Mouse (Mus musculus) embryonic facial prominence, embryonic 13.5 days (tissue): Measurements from ENCODE around the gene Arl4a. TPM values are rescaled to one million over a fixed set of nuclear protein-coding genes. Genes with fewer than 3 reads are reported as not detected.
A peak's percentile ranks its signal among the peaks of the same experiment; 100 is the strongest.

Source experiments
- ATAC-seq: fragments of 200-750 bp; cut with Nextera tagmentation; 2 replicates; pipeline ENCODE4 v1.8.0; 2017; ENCODE audit warnings: low read depth; ENCODE audit not compliant: insufficient number of reproducible peaks, insufficient read depth, low FRiP score, low TSS enrichment
- H3K27ac ChIP-seq: fragments of 300-500 bp; sonication (generic); 2 replicates; pipeline ENCODE4 v1.5.1; 2015; ENCODE audit warnings: moderate library complexity, mild to moderate bottlenecking, inconsistent platforms
- H3K27me3 ChIP-seq: fragments of 300-500 bp; sonication (generic); 2 replicates; pipeline ENCODE4 v1.6.1; 2015; ENCODE audit warnings: mild to moderate bottlenecking, inconsistent platforms
- H3K36me3 ChIP-seq: fragments of 300-500 bp; sonication (generic); 2 replicates; pipeline ENCODE4 v1.6.1; 2015; ENCODE audit warnings: mild to moderate bottlenecking, inconsistent platforms
- H3K4me1 ChIP-seq: fragments of 300-500 bp; sonication (generic); 2 replicates; pipeline ENCODE4 v1.6.1; 2015; ENCODE audit warnings: inconsistent platforms
- H3K4me2 ChIP-seq: fragments of 300-500 bp; sonication (generic); 2 replicates; pipeline ENCODE4 v1.6.1; 2015; ENCODE audit warnings: moderate library complexity, mild to moderate bottlenecking, inconsistent platforms
- H3K4me3 ChIP-seq: fragments of 300-500 bp; sonication (generic); 2 replicates; pipeline ENCODE4 v1.5.1; 2015; ENCODE audit warnings: mild to moderate bottlenecking, inconsistent platforms
- H3K9ac ChIP-seq: fragments of 300-500 bp; sonication (generic); 2 replicates; pipeline ENCODE4 v1.6.1; 2015; ENCODE audit warnings: mild to moderate bottlenecking, inconsistent platforms
- H3K9me3 ChIP-seq: fragments of 300-500 bp; sonication (generic); 2 replicates; pipeline ENCODE4 v1.6.1; 2016; ENCODE audit warnings: inconsistent platforms
- WGBS: fragments of 180-500 bp; shearing (Covaris S2); methylation state at CpG from one replicate; pipeline ENCODE4 v1.1.7; 2015; ENCODE audit warnings: mixed read lengths; 5-methylcytosine and 5-hydroxymethylcytosine counted together
- polyA plus RNA-seq: library from polyadenylated mRNA; unstranded; fragments of >200 nt; fragmentation: Nextera tagmentation; extraction: Ambion mirVana; gene quantifications from 2 replicates; pipeline ENCODE4 v1.2.1, GENCODE M21; 2015

Gene Arl4a
- polyA plus RNA-seq, result 48.4 and 49.4 TPM in 2 replicates

DNA sequence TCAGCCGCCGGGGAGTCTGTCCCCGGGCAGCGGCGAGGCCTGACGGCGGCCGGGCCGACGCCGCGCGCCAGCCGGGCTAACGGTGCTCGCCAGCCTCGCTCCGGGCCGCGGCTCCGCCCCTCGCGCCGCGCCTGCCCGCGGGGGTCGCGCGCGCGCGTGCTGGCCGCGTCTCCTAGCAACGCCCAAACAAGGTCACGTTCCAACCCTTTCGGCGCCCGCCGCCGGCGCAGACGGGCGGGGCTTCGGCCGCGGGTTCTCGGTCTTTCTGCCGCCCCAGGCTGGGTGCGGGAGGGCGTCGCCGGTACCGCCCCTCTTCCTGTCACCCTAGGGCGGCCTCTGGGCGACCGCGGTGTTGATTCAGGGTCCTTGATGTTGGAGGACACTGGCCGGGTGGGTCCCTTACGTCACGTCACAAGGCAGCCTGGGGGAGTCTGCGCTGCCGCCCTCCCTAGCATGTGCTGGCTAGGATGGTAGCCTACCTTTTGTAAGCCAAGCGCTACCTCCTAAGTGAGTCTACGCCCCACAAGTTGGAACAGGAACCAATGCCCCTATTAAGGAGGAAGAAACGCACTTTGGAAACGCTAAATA, at the start of gene Arl4a:
Gene Arl4a (minus strand): TSS at position 150 of the 588 bp plus-strand sequence.
- peak; percentile 84 for ATAC-seq
- peak within 1 kb of the TSS; percentile 86 for H3K27ac ChIP-seq
- no peaks in the 10 kb centered on the region for H3K9me3 ChIP-seq
- H3K27me3 ChIP-seq, result no peaks in the 10 kb centered on the region
- under 1% methylated on average over 68 of the region's 68 CpGs for WGBS
- H3K36me3 ChIP-seq, result no peaks in the 10 kb centered on the region
- peak within 1 kb of the TSS; percentile 82 for H3K4me3 ChIP-seq
- peak within 1 kb of the TSS; percentile 77 for H3K4me2 ChIP-seq
- H3K9ac ChIP-seq, result peak within 1 kb of the TSS; percentile 86
- H3K4me1 ChIP-seq, result peaks cover 9% of the 10 kb centered on the region; the same call in 1 of the 2 replicates

DNA sequence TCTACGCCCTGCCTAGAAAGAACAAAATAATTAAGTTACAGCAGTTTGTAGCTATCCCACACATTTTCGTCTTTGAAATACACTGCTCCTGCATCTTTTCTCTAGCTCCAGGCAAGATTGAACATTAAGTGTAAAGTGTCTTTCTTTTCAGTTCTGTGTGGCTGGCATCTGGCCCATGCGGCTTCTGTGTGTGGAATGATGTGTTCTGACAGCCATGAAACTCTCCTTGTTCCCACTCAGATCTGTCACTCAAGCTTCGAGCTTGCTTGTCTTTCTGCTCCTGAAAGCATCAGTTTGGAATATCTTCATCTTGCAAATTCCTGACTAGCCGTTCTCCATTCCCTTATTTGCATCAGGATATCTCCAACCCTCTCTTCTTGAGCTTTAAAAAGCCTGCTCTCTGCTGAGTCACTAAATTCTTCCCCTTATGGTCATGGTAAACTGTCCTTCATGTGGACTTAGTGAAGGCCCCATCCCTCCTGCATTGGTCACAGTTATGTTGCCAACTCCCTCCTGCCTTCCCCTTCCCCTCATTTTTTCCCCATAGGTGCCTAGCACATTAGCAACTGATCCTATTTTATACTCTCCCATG, 48.0 kb upstream of the Arl4a start:
- Histone ChIP-seq H3K36me3 (no peaks in the 10 kb centered on the region), H3K9ac (no peak overlapping the region), H3K9me3 (no peaks in the 10 kb centered on the region), H3K4me3 (no peak overlapping the region), H3K4me1 (0 out of 2 replicates have a peak, but pooled peaks cover 10% of the 10 kb centered on the region), H3K4me2 (no peak overlapping the region), H3K27ac (no peak overlapping the region), H3K27me3 (no peaks in the 10 kb centered on the region)
- WGBS, result 35% methylated on average over 5 of the region's 5 CpGs
- no peak for ATAC-seq

DNA sequence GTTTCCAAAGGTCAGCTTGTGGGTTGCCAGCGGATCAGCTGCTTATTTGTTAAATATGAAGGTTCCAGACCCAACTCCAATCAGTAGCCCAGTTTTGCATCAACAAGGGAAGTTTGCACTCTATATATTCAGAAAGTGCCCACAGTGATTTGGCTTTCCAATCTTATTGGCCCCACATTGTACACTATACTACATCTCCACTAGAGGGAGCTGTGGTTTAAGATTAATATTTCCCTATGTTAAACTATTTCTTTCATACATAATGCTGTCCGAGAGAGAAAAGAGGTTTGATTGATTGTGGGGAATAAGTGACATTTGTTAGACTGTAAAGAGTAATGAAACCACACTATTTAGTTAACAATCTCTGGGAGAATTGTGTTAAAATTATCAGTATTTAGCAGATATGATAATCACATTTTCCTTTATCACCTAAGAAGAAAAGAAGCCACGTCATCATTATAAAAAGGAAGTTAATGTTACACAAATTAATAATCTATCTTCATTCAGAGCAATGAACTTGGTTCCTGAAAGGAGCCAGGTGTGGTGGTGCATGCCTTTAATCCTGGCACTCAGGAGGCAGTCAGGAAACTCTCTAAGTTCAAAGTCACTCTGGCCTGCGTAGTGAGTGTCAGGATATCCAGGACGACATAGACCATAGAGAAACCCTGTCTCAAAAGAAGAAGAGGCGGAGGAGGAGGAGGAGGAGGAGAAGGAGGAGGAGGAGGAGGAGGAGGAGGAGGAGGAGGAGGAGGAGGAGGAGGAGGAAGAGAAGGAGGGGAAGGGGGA, 44.8 kb upstream of the Arl4a start:
- Histone ChIP-seq H3K4me2 (no peak overlapping the region), H3K27ac (no peak overlapping the region), H3K4me3 (no peak overlapping the region), H3K36me3 (no peaks in the 10 kb centered on the region), H3K27me3 (no peaks in the 10 kb centered on the region), H3K9ac (no peak overlapping the region), H3K9me3 (no peaks in the 10 kb centered on the region), H3K4me1 (0 out of 2 replicates have a peak, but pooled peaks cover 10% of the 10 kb centered on the region)
- ATAC-seq, result 0 out of 2 replicates have a peak, but pooled peaks have one; percentile 20
- WGBS, result 47% methylated on average over 5 of the region's 6 CpGs

DNA sequence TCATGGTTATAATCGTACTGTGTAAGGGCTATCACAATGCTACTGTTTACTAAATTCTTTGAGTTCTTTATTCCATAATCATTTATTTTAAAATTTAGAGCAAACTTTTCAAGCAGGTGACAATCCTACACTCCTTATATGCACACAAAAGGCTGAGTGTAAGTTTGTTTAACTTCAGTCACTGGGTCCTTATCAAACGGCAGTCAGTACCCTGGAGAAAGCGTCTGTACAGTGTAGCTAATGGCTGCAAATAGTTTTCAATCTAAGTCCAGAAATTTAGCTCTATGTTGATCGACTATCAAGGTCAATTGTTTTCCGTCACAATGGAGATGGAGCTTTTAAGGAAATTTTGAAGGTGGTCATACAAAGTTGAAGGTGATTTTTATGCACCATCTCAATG, 44.2 kb upstream of the Arl4a start:
- Histone ChIP-seq H3K27me3 (no peaks in the 10 kb centered on the region), H3K9ac (no peak overlapping the region), H3K9me3 (no peaks in the 10 kb centered on the region), H3K4me3 (no peak overlapping the region), H3K27ac (no peak overlapping the region), H3K4me2 (no peak overlapping the region), H3K36me3 (no peaks in the 10 kb centered on the region), H3K4me1 (0 out of 2 replicates have a peak, but pooled peaks cover 10% of the 10 kb centered on the region)
- 77% methylated on average over 5 of the region's 5 CpGs for WGBS
- no peak for ATAC-seq

DNA sequence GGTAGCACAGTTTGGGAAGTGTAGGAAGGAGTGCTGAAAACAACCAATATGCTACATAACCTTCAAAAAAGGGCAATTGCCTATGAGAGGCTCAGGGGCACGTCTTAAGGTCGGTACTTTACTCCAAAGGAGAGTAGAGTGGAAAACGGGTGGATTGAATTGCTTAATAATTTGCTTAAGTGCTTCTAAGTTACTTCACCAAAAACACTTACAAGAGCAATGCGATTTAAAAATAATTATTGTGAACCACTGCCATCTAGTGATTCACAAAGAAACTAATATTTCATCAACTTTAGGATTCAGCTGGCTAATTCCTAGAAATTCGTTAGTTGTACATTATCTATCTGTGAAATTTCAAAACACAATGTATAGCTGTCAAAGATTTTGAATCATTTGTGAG, 35.8 kb upstream of the Arl4a start:
- H3K27ac ChIP-seq, result no peak overlapping the region
- H3K4me1 ChIP-seq, result no peaks in the 10 kb centered on the region
- no peak overlapping the region for H3K4me3 ChIP-seq
- no peak for ATAC-seq
- H3K9ac ChIP-seq, result no peak overlapping the region
- no peak overlapping the region for H3K4me2 ChIP-seq
- H3K27me3 ChIP-seq, result no peaks in the 10 kb centered on the region
- 58% methylated on average over 5 of the region's 5 CpGs for WGBS
- no peaks in the 10 kb centered on the region for H3K36me3 ChIP-seq
- H3K9me3 ChIP-seq, result no peaks in the 10 kb centered on the region

DNA sequence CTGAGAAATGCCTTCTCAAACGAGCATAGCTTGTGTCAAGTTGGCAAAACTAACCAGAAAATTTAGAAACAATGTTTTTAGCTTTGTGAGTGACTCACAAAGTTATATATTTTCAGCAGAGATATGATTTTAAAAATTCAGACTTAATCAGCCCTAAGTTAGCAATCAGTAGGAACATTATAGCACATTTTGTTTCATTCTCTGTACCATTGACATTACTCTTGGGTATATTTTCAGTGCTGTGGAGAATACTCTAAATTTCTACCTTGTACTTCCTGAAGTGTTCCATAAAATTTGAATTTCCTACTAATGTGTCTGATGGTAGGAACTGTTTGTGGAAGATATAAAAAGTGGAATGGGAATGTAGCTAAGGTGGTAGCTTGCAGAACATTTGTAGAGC, 9.2 kb upstream of the Arl4a start:
- Histone ChIP-seq H3K9ac (no peak overlapping the region), H3K4me1 (no peaks in the 10 kb centered on the region), H3K9me3 (no peaks in the 10 kb centered on the region), H3K4me2 (no peak overlapping the region), H3K27me3 (no peaks in the 10 kb centered on the region), H3K27ac (no peak overlapping the region), H3K4me3 (no peak overlapping the region), H3K36me3 (no peaks in the 10 kb centered on the region)
- WGBS, result 49% methylated on average over 1 of the region's 1 CpGs
- ATAC-seq, result no peak

DNA sequence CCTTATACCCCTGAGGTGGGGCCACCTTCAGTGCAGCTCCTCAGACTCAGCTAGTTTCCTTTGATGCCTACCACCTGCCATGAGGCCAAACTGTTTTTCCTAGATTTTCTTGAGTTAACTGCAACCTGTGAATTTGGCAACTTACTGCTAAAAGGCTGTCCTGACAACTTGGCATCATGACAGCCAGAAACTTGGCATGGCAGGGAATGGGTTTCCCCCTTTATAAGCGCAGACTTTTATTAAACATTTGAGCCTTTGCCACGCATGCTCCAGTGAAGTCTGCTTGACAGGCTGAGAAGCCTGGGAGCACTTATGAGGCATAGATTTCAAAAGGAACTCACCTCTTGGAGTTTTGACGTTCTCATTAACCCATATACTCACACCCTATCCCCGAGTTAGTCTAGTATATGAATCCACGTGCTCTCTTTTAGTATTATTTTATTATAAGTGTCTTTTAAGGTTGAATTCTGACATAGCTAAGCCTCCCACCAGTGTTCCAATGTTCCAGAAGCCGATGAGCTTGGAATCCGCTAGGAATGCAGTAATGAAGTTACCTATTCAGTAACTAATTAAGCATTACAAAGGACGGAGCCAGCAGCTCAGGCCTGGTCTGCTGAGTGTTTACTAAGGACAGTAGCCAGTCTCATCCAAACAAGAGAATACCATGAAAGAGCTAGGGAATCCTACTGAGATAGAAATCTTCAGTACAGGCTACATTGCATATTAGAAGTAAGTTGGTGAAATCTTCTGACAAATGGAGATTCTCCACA, 6.2 kb upstream of the Arl4a start:
- WGBS, result 86% methylated on average over 8 of the region's 8 CpGs

DNA sequence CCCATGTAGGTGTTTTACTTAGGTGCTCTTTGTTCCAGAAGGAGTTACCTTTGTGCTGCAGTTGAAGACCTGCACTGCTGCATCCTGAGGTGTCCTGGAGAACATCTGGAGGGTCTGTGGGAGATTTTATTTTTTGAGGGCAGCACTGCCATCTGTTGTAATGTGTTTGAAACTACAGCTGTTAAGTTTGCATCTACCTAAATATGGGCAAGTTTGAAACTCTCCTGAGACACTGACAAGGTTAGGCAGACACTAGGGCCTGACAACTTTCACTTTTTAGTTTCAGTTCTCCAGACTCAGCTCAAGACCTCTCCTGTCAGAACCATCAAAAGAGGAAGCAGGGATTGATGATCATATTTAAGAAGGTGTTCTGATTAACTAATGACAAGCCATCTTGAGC, 2.2 kb upstream of the Arl4a start:
- no peak overlapping the region for H3K4me2 ChIP-seq
- H3K4me3 ChIP-seq, result no peak overlapping the region
- H3K27ac ChIP-seq, result no peak overlapping the region
- H3K9ac ChIP-seq, result no peak overlapping the region
- no peaks in the 10 kb centered on the region for H3K9me3 ChIP-seq
- H3K4me1 ChIP-seq, result peaks cover 9% of the 10 kb centered on the region; the same call in 1 of the 2 replicates
- ATAC-seq, result no peak
- no peaks in the 10 kb centered on the region for H3K27me3 ChIP-seq
- no peaks in the 10 kb centered on the region for H3K36me3 ChIP-seq

More for the DNA sequence above, 6.2 kb upstream of the Arl4a start:
- no peak overlapping the region for H3K4me2 ChIP-seq
- H3K27me3 ChIP-seq, result no peaks in the 10 kb centered on the region
- H3K9ac ChIP-seq, result no peak overlapping the region
- H3K4me3 ChIP-seq, result no peak overlapping the region
- H3K9me3 ChIP-seq, result no peaks in the 10 kb centered on the region
- no peak for ATAC-seq
- H3K36me3 ChIP-seq, result no peaks in the 10 kb centered on the region
- no peak overlapping the region for H3K27ac ChIP-seq
- no peaks in the 10 kb centered on the region for H3K4me1 ChIP-seq

DNA sequence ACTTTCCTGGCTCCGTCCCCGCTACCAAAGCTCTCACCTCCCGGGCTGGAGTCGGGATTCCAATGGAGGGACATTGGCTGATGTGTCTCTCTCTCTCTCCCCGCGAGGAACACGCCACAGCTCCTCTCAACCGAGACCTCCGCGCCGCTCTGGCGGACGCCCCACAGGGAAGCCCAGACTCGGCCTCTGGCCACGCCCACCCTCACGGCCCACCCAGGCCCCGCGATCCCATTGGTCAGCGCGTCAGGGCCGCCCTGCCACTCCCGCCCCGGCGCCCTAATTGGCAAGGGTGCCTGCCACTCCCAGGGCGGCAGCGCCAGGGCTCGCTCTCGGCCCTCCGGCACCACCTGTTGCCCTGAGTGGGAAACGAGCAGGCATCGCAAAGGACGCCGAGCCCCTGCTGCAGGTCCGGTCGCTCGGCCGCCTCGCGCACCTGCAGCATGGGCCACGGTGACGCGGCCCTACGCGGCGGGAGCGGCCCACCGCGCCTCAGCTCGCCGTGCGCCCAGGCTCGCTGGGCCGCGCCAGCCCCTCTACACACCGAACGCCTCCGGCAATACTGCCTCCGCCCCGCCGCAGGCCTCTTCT, 505 bp downstream of the Arl4a start:
- H3K9ac ChIP-seq, result peak overlapping the region; percentile 86

DNA sequence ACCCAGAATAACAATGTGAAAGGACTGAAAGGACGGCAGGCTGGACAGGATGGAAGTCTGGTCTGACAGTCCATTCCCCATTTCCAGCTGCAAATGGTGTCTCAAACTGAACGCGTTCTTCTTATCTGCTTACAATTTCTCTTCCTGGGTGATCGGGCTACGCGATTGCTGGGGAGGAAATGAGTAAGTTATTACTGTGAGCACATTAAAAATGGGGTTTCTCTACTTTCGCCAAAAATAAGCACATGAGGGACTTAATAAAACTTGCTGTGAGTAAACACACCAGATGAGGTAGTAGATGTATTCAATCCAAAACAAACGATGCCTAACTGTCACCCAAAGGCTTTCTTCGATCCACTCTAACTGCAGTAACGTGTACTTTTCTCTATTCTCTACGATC, 1.2 kb downstream of the Arl4a start:
- H3K9me3 ChIP-seq, result no peaks in the 10 kb centered on the region
- H3K4me1 ChIP-seq, result peaks cover 9% of the 10 kb centered on the region; the same call in 1 of the 2 replicates
- peak overlapping the region; percentile 82 for H3K4me3 ChIP-seq
- no peaks in the 10 kb centered on the region for H3K36me3 ChIP-seq
- no peaks in the 10 kb centered on the region for H3K27me3 ChIP-seq
- no peak for ATAC-seq
- H3K9ac ChIP-seq, result peak overlapping the region; percentile 86
- WGBS, result 7% methylated on average over 11 of the region's 11 CpGs
- H3K27ac ChIP-seq, result peak overlapping the region; percentile 82
- peak overlapping the region; percentile 77 for H3K4me2 ChIP-seq

More for the DNA sequence above, 505 bp downstream of the Arl4a start:
- H3K36me3 ChIP-seq, result no peaks in the 10 kb centered on the region
- peak overlapping the region; percentile 82 for H3K4me3 ChIP-seq
- H3K27me3 ChIP-seq, result no peaks in the 10 kb centered on the region
- H3K9me3 ChIP-seq, result no peaks in the 10 kb centered on the region
- H3K4me2 ChIP-seq, result peak overlapping the region; percentile 77
- peaks cover 9% of the 10 kb centered on the region; the same call in 1 of the 2 replicates for H3K4me1 ChIP-seq
- ATAC-seq, result peak; percentile 98
- WGBS, result under 1% methylated on average over 58 of the region's 60 CpGs
- H3K27ac ChIP-seq, result peak overlapping the region; percentile 86

DNA sequence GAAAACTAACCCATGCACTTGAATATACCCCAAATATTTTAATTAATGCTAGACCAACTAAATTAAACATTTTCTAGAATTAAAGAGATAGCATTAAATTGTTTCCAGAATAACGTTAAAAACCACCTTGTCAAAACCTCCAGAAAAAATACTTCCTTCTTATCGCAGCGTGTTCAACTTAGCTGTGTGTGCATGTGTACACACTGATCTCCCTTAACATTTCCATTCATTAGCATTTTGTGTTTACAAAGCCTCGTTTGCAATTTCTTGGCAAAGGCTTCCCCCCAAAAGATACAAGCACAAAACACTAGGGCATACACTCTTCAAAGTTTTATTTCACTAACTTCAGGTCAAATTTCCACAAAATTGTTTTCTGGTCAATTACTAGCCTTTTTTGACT, 2.3 kb downstream of the Arl4a start:
- no peaks in the 10 kb centered on the region for H3K36me3 ChIP-seq
- H3K9me3 ChIP-seq, result 0 out of 2 replicates have a peak, but pooled peaks cover 4% of the 10 kb centered on the region
- 80% methylated on average over 4 of the region's 4 CpGs for WGBS
- H3K4me1 ChIP-seq, result peaks cover 9% of the 10 kb centered on the region; the same call in 1 of the 2 replicates
- peak overlapping the region; percentile 77 for H3K4me2 ChIP-seq
- H3K27me3 ChIP-seq, result no peaks in the 10 kb centered on the region
- H3K4me3 ChIP-seq, result peak overlapping the region; percentile 82
- no peak overlapping the region for H3K9ac ChIP-seq
- H3K27ac ChIP-seq, result no peak overlapping the region
- no peak for ATAC-seq
